Mouse (Mus musculus) cerebellum, postnatal 14 days (tissue): ENCODE data around the gene Micu1.
A peak's percentile ranks its signal among the peaks of the same experiment; 100 is the strongest.

ENCODE experiments used
- DNase-seq, 2 experiments: peaks; one replicate each; pipeline ENCODE4 v3.0.0; 2021; ENCODE audit warnings: mixed read lengths in 2 of 2

Micu1 gene

GRCm38 (mm10) chr10:59887432-59887831, 185.2 kb downstream of the Micu1 start:
- DNase-seq, result no peak

GRCm38 (mm10) chr10:59889339-59889738, 187.1 kb downstream of the Micu1 start:
- no peak for DNase-seq

GRCm38 (mm10) chr10:59889953-59890751, 187.9 kb downstream of the Micu1 start:
- DNase-seq, result no peak

GRCm38 (mm10) chr10:59892977-59893376, 190.7 kb downstream of the Micu1 start:
- peak; percentile 86 to 88 for DNase-seq

GRCm38 (mm10) chr10:59894251-59895160, 192.2 kb downstream of the Micu1 start:
- DNase-seq, result peak; percentile 68 to 83

GRCm38 (mm10) chr10:59895460-59896186, 193.3 kb downstream of the Micu1 start:
- no peak for DNase-seq

- DNase-seq, result no peak
Measured at GRCm38 (mm10) chr10:59896211-59896610, 193.9 kb downstream of the Micu1 start.

GRCm38 (mm10) chr10:59896911-59897331, 194.6 kb downstream of the Micu1 start:
- DNase-seq, result no peak

- DNase-seq, result no peak
Measured at GRCm38 (mm10) chr10:59897511-59897910, 195.2 kb downstream of the Micu1 start.

GRCm38 (mm10) chr10:59898180-59898778, 196.0 kb downstream of the Micu1 start:
- peak in 1 of 2 experiments; percentile 57 for DNase-seq

GRCm38 (mm10) chr10:59898935-59899334, 196.7 kb downstream of the Micu1 start:
- no peak for DNase-seq

- DNase-seq, result peak; percentile 90
Measured at GRCm38 (mm10) chr10:59899341-59900173, 197.3 kb downstream of the Micu1 start.

GRCm38 (mm10) chr10:59900174-59900435, 197.8 kb downstream of the Micu1 start:
- DNase-seq, result no peak

GRCm38 (mm10) chr10:59900939-59901338, 198.7 kb downstream of the Micu1 start:
- DNase-seq, result peak; percentile 76 to 79

GRCm38 (mm10) chr10:59901463-59901862, 199.2 kb downstream of the Micu1 start:
- DNase-seq, result no peak

- no peak for DNase-seq
Measured at GRCm38 (mm10) chr10:59901986-59902605, 199.8 kb downstream of the Micu1 start.

- DNase-seq, result peak in 1 of 2 experiments; percentile 57
Measured at GRCm38 (mm10) chr10:59902606-59902990, 200.3 kb downstream of the Micu1 start.

- no peak for DNase-seq
Measured at GRCm38 (mm10) chr10:59903170-59903569, 200.9 kb downstream of the Micu1 start.

GRCm38 (mm10) chr10:59907080-59907609, 204.9 kb downstream of the Micu1 start:
- no peak for DNase-seq

- peak; percentile 53 to 63 for DNase-seq
Measured at GRCm38 (mm10) chr10:59907695-59908299, 205.5 kb downstream of the Micu1 start.
